Mouse (Mus musculus): ENCODE measurements around the gene Sdha.

GRCm38 (mm10) chr13:74317170-74317849 is 32.8 kb downstream of the Sdha start, which contains the start of gene Pdcd6:
- TF ChIP-seq POLR2A (IDR thresholded peaks at IDR 0.05; ENCODE audit: borderline replicate concordance, extremely low read depth, low read depth, low read length) (peak; percentile 76; the same call in 1 of the 2 replicates), CTCF (IDR thresholded peaks at IDR 0.05; ENCODE audit: insufficient read depth, low read length) (no peak)
